Mouse (Mus musculus): ENCODE measurements around the gene Plin4. TPM values are rescaled to one million over a fixed set of nuclear protein-coding genes. Genes with fewer than 3 reads are reported as not detected.
"Not testable (repeated sequence)": the region's sequence is repeated elsewhere in the genome, so short reads cannot be mapped to it uniquely, and the experiment has no call there.

Plin4 gene
- polyA plus RNA-seq, 1 experiment from 2014 or later, result 0.04 TPM

GRCm38 (mm10) chr17:56069066-56069465 is 40.5 kb downstream of the Plin4 start:
- 96% methylated on average over 14 of the region's 14 CpGs for WGBS
- no peaks in the 10 kb centered on the region for H3K27me3 ChIP-seq
- no peak for ATAC-seq (ENCODE audit: low FRiP score, low read depth)
- H3K9ac ChIP-seq, result no peak overlapping the region
- no peak overlapping the region for H3K4me3 ChIP-seq
- H3K4me1 ChIP-seq, result peaks cover 14% of the 10 kb centered on the region
- no peak overlapping the region for H3K27ac ChIP-seq
- H3K9me3 ChIP-seq, result no peaks in the 10 kb centered on the region
- H3K36me3 ChIP-seq, result peaks cover 90% of the 10 kb centered on the region
- no peak overlapping the region for H3K4me2 ChIP-seq (replicated peaks)

DNA sequence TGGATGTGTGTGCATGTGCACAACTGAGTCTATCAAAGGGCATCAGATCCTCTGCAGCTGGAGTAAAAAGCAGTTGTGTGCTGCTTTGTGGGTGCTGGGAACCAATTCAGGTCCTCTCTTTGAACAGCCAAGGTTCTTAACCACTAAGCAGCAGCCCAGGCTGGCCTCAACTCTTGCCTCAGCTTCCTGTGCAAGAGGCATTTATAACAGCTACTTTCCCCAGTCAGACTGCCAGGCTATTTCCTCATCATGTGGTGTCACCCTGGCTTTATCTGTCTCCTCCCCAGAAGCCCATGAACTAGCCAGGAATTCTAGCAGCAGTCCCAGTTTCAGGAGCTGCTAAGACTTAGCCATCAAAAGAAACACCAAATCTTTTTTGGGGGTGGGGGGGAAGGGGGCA is 43.2 kb downstream of the Plin4 start:
- no peak for ATAC-seq (ENCODE audit: low FRiP score, low read depth)
- H3K9me3 ChIP-seq, result no peaks in the 10 kb centered on the region
- no peak overlapping the region for H3K4me2 ChIP-seq (replicated peaks)
- no peak overlapping the region for H3K4me3 ChIP-seq
- H3K27me3 ChIP-seq, result no peaks in the 10 kb centered on the region
- H3K4me1 ChIP-seq, result no peaks in the 10 kb centered on the region
- H3K9ac ChIP-seq, result no peak overlapping the region
- H3K27ac ChIP-seq, result no peak overlapping the region
- H3K36me3 ChIP-seq, result peaks cover 100% of the 10 kb centered on the region

GRCm38 (mm10) chr17:56065715-56066114 is 43.9 kb downstream of the Plin4 start:
- H3K27ac ChIP-seq; H3K9ac ChIP-seq; H3K4me3 ChIP-seq; ATAC-seq (ENCODE audit: low FRiP score, low read depth); H3K4me1 ChIP-seq; H3K4me2 ChIP-seq (replicated peaks); H3K9me3 ChIP-seq; H3K27me3 ChIP-seq: not testable (repeated sequence)
- H3K36me3 ChIP-seq, result peaks cover 100% of the 10 kb centered on the region
- 83% methylated on average over 6 of the region's 6 CpGs for WGBS

- H3K27me3 ChIP-seq, result no peaks in the 10 kb centered on the region
- H3K4me2 ChIP-seq (replicated peaks), result no peak overlapping the region
- no peak for ATAC-seq (ENCODE audit: low FRiP score, low read depth)
- H3K4me1 ChIP-seq, result no peaks in the 10 kb centered on the region
- H3K9ac ChIP-seq, result no peak overlapping the region
- 95% methylated on average over 7 of the region's 7 CpGs for WGBS
- H3K9me3 ChIP-seq, result no peaks in the 10 kb centered on the region
- no peak overlapping the region for H3K27ac ChIP-seq
- no peak overlapping the region for H3K4me3 ChIP-seq
- peaks cover 100% of the 10 kb centered on the region for H3K36me3 ChIP-seq
Measured at GRCm38 (mm10) chr17:56062081-56062480, 47.5 kb downstream of the Plin4 start.

- ATAC-seq (ENCODE audit: low FRiP score, low read depth), result no peak
- Histone ChIP-seq H3K27ac (no peak overlapping the region), H3K36me3 (peaks cover 88% of the 10 kb centered on the region), H3K4me3 (no peak overlapping the region), H3K27me3 (no peaks in the 10 kb centered on the region), H3K4me1 (no peaks in the 10 kb centered on the region), H3K4me2 (replicated peaks) (no peak overlapping the region), H3K9me3 (no peaks in the 10 kb centered on the region), H3K9ac (no peak overlapping the region)
- 87% methylated on average over 11 of the region's 11 CpGs for WGBS
Measured at GRCm38 (mm10) chr17:56057381-56058120, 52.1 kb downstream of the Plin4 start.

- 88% methylated on average over 4 of the region's 4 CpGs for WGBS
- Histone ChIP-seq H3K4me2 (replicated peaks) (no peak overlapping the region), H3K9ac (no peak overlapping the region), H3K4me3 (no peak overlapping the region), H3K27me3 (no peaks in the 10 kb centered on the region), H3K9me3 (no peaks in the 10 kb centered on the region), H3K4me1 (no peaks in the 10 kb centered on the region), H3K27ac (no peak overlapping the region), H3K36me3 (peaks cover 87% of the 10 kb centered on the region)
- ATAC-seq (ENCODE audit: low FRiP score, low read depth), result no peak
Measured at GRCm38 (mm10) chr17:56055945-56056678, 53.5 kb downstream of the Plin4 start.

GRCm38 (mm10) chr17:56054938-56055337 is 54.7 kb downstream of the Plin4 start:
- Histone ChIP-seq H3K27me3 (no peaks in the 10 kb centered on the region), H3K4me3 (no peak overlapping the region), H3K4me1 (no peaks in the 10 kb centered on the region), H3K9me3 (no peaks in the 10 kb centered on the region), H3K27ac (no peak overlapping the region), H3K36me3 (peaks cover 87% of the 10 kb centered on the region), H3K9ac (no peak overlapping the region), H3K4me2 (replicated peaks) (no peak overlapping the region)
- ATAC-seq (ENCODE audit: low FRiP score, low read depth), result no peak

DNA sequence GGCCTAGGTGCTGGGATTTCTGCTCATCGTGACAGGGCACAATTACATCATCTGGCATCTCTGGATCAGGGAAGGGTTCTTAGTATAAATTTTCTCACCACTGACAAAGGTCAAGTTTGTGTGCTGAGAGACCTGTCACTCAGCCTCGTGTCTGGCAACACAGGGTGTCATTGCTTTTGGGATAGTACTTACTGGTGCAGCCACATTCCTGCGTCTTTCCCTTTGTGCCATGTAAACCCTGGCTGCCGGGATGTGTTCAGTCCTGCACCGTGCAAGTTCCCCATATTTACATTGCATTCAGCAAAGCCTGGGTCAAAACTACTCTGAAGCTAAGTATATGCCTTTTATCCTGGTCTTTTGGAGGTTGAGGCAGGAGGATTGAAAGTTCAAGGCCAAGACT is 58.2 kb downstream of the Plin4 start:
- Histone ChIP-seq H3K36me3 (peaks cover 88% of the 10 kb centered on the region), H3K27me3 (no peaks in the 10 kb centered on the region), H3K4me3 (no peak overlapping the region), H3K9ac (no peak overlapping the region), H3K4me1 (no peaks in the 10 kb centered on the region), H3K4me2 (replicated peaks) (no peak overlapping the region), H3K9me3 (no peaks in the 10 kb centered on the region), H3K27ac (no peak overlapping the region)
- WGBS, result 93% methylated on average over 5 of the region's 5 CpGs
- no peak for ATAC-seq (ENCODE audit: low FRiP score, low read depth)

Other genes with a start within 250 kb of the Plin4 start
- gene Zfp119a, start 230.9 kb downstream of the Plin4 start, polyA plus RNA-seq (2015; fragmentation: Nextera tagmentation; extraction: Ambion mirVana), result 11.0 and 11.3 TPM in 2 replicates
- 13.9 and 14.3 TPM in 2 replicates for gene Zfp959, start 217.7 kb downstream of the Plin4 start, polyA plus RNA-seq (2015; fragmentation: Nextera tagmentation; extraction: Ambion mirVana)
- gene Zfp119b, start 160.3 kb downstream of the Plin4 start, polyA plus RNA-seq (2015; fragmentation: Nextera tagmentation; extraction: Ambion mirVana), result 7.0 and 7.6 TPM in 2 replicates
- gene Ebi3, start 157.2 kb downstream of the Plin4 start, polyA plus RNA-seq (2015; fragmentation: Nextera tagmentation; extraction: Ambion mirVana), result 1.3 and 1.4 TPM in 2 replicates
- 25.5 and 27.8 TPM in 2 replicates for gene Yju2, start 150.7 kb downstream of the Plin4 start, polyA plus RNA-seq (2015; fragmentation: Nextera tagmentation; extraction: Ambion mirVana)
- gene Shd, start 139.3 kb downstream of the Plin4 start, polyA plus RNA-seq (2015; fragmentation: Nextera tagmentation; extraction: Ambion mirVana), result 50.4 and 50.7 TPM in 2 replicates
- 36.4 and 39.2 TPM in 2 replicates for gene Fsd1, start 123.3 kb downstream of the Plin4 start, polyA plus RNA-seq (2015; fragmentation: Nextera tagmentation; extraction: Ambion mirVana)
- gene Stap2, start 104.2 kb downstream of the Plin4 start, polyA plus RNA-seq (2015; fragmentation: Nextera tagmentation; extraction: Ambion mirVana), result 8.1 and 9.2 TPM in 2 replicates
- 108 and 109 TPM in 2 replicates for gene Mpnd, start 104.1 kb downstream of the Plin4 start, polyA plus RNA-seq (2015; fragmentation: Nextera tagmentation; extraction: Ambion mirVana)
- gene Sh3gl1, start 73.2 kb downstream of the Plin4 start, polyA plus RNA-seq (2015; fragmentation: Nextera tagmentation; extraction: Ambion mirVana), result 190 and 200 TPM in 2 replicates
- gene Chaf1a, start 69.4 kb downstream of the Plin4 start, polyA plus RNA-seq (2015; fragmentation: Nextera tagmentation; extraction: Ambion mirVana), result 27.4 and 29.0 TPM in 2 replicates
- gene Ubxn6, start 34.8 kb downstream of the Plin4 start, polyA plus RNA-seq (2015; fragmentation: Nextera tagmentation; extraction: Ambion mirVana), result 45.3 and 49.4 TPM in 2 replicates
- 152 and 156 TPM in 2 replicates for gene Hdgfl2, start 30.2 kb downstream of the Plin4 start, polyA plus RNA-seq (2015; fragmentation: Nextera tagmentation; extraction: Ambion mirVana)
- gene Plin5, start 7.8 kb upstream of the Plin4 start, polyA plus RNA-seq (2015; fragmentation: Nextera tagmentation; extraction: Ambion mirVana), result 0.13 TPM in 1 of 2 replicates, not detected in the other
- 0.27 and 0.37 TPM in 2 replicates for gene Lrg1, start 12.2 kb upstream of the Plin4 start, polyA plus RNA-seq (2015; fragmentation: Nextera tagmentation; extraction: Ambion mirVana)
- 2.5 and 2.6 TPM in 2 replicates for gene Sema6b, start 30.5 kb upstream of the Plin4 start, polyA plus RNA-seq (2015; fragmentation: Nextera tagmentation; extraction: Ambion mirVana)
- 11.3 and 12.0 TPM in 2 replicates for gene Tnfaip8l1, start 52.7 kb upstream of the Plin4 start, polyA plus RNA-seq (2015; fragmentation: Nextera tagmentation; extraction: Ambion mirVana)
- 98.6 and 102 TPM in 2 replicates for gene Mydgf, start 74.1 kb upstream of the Plin4 start, polyA plus RNA-seq (2015; fragmentation: Nextera tagmentation; extraction: Ambion mirVana)
- gene Dpp9, start 109.1 kb upstream of the Plin4 start, polyA plus RNA-seq (2015; fragmentation: Nextera tagmentation; extraction: Ambion mirVana), result 34.9 and 39.8 TPM in 2 replicates
- 12.3 and 13.7 TPM in 2 replicates for gene Fem1a, start 147.0 kb upstream of the Plin4 start, polyA plus RNA-seq (2015; fragmentation: Nextera tagmentation; extraction: Ambion mirVana)
- gene Ticam1, start 167.0 kb upstream of the Plin4 start, polyA plus RNA-seq (2015; fragmentation: Nextera tagmentation; extraction: Ambion mirVana), result 4.4 and 4.6 TPM in 2 replicates
- 78.1 and 80.4 TPM in 2 replicates for gene Plin3, start 183.1 kb upstream of the Plin4 start, polyA plus RNA-seq (2015; fragmentation: Nextera tagmentation; extraction: Ambion mirVana)
- gene Arrdc5, start 190.5 kb upstream of the Plin4 start, polyA plus RNA-seq (2015; fragmentation: Nextera tagmentation; extraction: Ambion mirVana), result not detected in 2 replicates
- gene Uhrf1, start 193.5 kb upstream of the Plin4 start, polyA plus RNA-seq (2015; fragmentation: Nextera tagmentation; extraction: Ambion mirVana), result 136 and 146 TPM in 2 replicates
- gene Kdm4b, start 216.3 kb upstream of the Plin4 start, polyA plus RNA-seq (2015; fragmentation: Nextera tagmentation; extraction: Ambion mirVana), result 40.1 and 43.2 TPM in 2 replicates

Measured in limb, embryonic 13.5 days (tissue).